Mouse (Mus musculus): Measurements from ENCODE around the gene Nt5e.

GRCm38 (mm10) chr9:88373001-88373400 lies 46.0 kb downstream of the Nt5e start:
- TF ChIP-seq POLR2A (IDR thresholded peaks at IDR 0.05; ENCODE audit: borderline replicate concordance, insufficient read depth, low read length) (no peak), CTCF (IDR thresholded peaks at IDR 0.05; ENCODE audit: borderline replicate concordance, insufficient read depth, low read depth, low read length) (no peak)
